Mouse (Mus musculus) layer of hippocampus, adult 9-10 months (tissue): ENCODE data around the gene Rad9a.
A peak's percentile ranks its signal among the peaks of the same experiment; 100 is the strongest.

Experiments used
- DNase-seq: peaks from one replicate; pipeline ENCODE4 v3.0.0; 2022; ENCODE audit warnings: low spot score

The Rad9a gene

GRCm38 (mm10) chr19:4163543-4163887 lies 37.9 kb downstream of the Rad9a start:
- no peak for DNase-seq

- peak; percentile 96 for DNase-seq
Observed at GRCm38 (mm10) chr19:4162646-4163542, 38.6 kb downstream of the Rad9a start, which contains the start of gene Rps6kb2. Rps6kb2 (minus strand) TSS chr19:4163354.

GRCm38 (mm10) chr19:4159049-4159448 lies 42.4 kb downstream of the Rad9a start:
- DNase-seq: no peak

GRCm38 (mm10) chr19:4156771-4157170 lies 44.7 kb downstream of the Rad9a start:
- no peak for DNase-seq

GRCm38 (mm10) chr19:4156073-4156579 lies 45.3 kb downstream of the Rad9a start:
- DNase-seq: no peak

- DNase-seq: no peak
Observed at GRCm38 (mm10) chr19:4155223-4156072, 46.0 kb downstream of the Rad9a start.

- no peak for DNase-seq
Observed at GRCm38 (mm10) chr19:4154437-4155222, 46.8 kb downstream of the Rad9a start.

GRCm38 (mm10) chr19:4153232-4153654 lies 48.2 kb downstream of the Rad9a start, which contains the start of gene Ptprcap:
Ptprcap (plus strand) TSS chr19:4153604.
- DNase-seq: no peak

- no peak for DNase-seq
Observed at GRCm38 (mm10) chr19:4152445-4153231, 48.8 kb downstream of the Rad9a start.

GRCm38 (mm10) chr19:4151898-4152297 lies 49.6 kb downstream of the Rad9a start:
- no peak for DNase-seq

- DNase-seq: no peak
Observed at GRCm38 (mm10) chr19:4151488-4151860, 50.0 kb downstream of the Rad9a start.

- no peak for DNase-seq
Observed at GRCm38 (mm10) chr19:4150567-4151487, 50.6 kb downstream of the Rad9a start.

- DNase-seq: no peak
Observed at GRCm38 (mm10) chr19:4149764-4150461, 51.5 kb downstream of the Rad9a start.

- no peak for DNase-seq
Observed at GRCm38 (mm10) chr19:4149283-4149682, 52.2 kb downstream of the Rad9a start.

- DNase-seq: no peak
Observed at GRCm38 (mm10) chr19:4148819-4149218, 52.6 kb downstream of the Rad9a start.

- DNase-seq: peak; percentile 82
Observed at GRCm38 (mm10) chr19:4148491-4148806, 53.0 kb downstream of the Rad9a start, which contains the start of gene Coro1b. Coro1b (plus strand) TSS chr19:4148619.

GRCm38 (mm10) chr19:4147782-4148490 lies 53.5 kb downstream of the Rad9a start:
- DNase-seq: no peak

- no peak for DNase-seq
Observed at GRCm38 (mm10) chr19:4147022-4147405, 54.4 kb downstream of the Rad9a start.
